Mouse (Mus musculus) naive thymus-derived CD4-positive, alpha-beta T cell, adult 2 months (primary cell): Measurements from ENCODE around the gene Tgds.
"Not testable (repeated sequence)": the region's sequence is repeated elsewhere in the genome, so short reads cannot be mapped to it uniquely, and the experiment has no call there.

ENCODE experiments used
- DNase-seq: peaks from one replicate; pipeline ENCODE4 v3.0.0-alpha.2; 2011; ENCODE audit warnings: low read depth

Gene Tgds

DNA sequence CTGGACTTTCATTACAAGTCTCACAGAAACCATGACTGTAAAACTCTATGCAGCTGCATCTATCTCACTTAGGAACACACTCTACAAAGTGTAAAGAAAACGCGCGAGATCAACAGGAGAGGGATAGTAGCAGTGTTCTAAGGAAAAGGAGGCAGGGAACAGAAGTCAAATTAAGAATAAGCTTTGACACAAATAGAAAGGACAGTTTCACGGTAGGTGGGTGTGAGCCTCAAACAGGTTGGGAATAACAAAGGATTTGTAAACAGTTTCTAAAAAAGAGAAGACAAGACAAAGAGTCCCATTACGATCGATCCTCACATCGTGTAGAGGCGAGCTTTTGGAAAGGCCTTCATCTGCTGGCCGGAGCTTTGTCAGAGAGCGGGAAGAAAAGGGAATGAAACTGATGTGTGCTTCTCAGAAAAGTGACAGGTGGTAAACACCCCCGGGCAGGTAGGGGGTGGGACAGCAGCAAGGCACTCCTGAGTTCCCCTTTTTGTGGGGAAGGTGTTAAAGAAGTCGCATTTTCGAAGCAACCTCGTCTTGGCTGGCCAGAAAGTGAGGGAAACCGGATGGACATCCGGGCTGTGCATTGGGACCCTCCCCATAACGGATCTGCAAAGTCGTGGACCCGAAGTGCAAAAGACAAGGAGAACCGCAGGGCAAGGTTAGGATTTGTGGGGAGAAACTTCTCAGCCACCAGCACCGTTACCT lies 469 bp downstream of the Tgds start:
- DNase-seq = peak; percentile 10

- no peak for DNase-seq
Measured at GRCm38 (mm10) chr14:118131472-118131871, 1.1 kb downstream of the Tgds start.

DNA sequence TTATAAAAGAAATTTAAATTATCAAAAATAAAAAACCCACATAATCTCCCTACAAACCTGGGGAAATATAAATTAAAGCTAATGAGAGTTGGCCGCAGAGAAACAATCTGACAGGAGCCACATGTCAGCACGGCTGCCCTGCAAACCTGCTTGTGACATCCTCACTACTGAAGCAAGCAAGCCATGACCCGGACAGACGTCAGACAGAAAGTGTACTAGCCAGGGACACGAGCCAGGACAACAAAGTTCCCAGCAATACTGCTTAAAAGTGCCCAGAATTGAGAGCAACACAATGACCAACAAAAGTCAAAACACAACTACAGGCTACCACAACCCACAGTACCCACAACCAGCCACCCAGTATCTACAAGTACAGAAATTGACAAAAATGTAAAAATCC lies 6.3 kb downstream of the Tgds start:
- no peak for DNase-seq

DNA sequence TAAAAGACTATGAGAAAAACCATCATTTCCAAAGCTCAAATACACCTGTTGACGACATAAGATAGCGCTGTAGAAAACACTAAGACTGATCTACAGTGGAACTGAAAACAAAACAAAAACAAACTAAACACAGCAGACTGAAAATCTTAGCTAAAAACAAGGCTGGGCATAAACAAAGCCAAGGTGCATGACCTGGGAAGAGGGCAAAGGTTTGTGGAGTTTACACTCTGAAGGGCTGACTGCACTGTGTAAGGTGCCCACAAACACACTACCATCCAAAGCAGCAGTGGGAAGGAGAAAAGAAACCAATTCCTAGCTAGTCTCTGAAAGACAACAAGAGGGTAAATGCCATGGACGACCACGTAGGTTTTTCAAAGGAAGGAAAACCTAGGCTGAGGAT lies 7.8 kb downstream of the Tgds start:
- DNase-seq = no peak

DNA sequence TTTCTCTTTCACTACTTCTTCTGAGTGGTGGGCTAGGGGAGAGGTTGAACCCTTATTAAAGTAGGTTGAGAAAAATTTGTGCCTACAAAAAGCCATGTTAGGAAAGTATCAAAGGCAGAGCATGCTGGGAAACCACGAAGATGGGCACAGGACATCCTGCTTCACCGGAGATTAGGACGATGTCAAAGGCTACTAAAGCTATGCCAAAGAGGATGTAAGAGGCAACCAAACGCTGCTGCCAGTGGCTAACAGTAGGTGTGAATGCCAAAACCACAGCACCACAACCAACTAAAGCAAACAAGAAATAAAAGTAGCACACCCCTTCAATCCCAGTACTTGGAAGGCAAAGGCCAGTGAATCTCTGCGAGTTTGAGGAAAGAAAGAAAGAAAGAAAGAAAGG lies 8.4 kb downstream of the Tgds start:
- DNase-seq = no peak

DNA sequence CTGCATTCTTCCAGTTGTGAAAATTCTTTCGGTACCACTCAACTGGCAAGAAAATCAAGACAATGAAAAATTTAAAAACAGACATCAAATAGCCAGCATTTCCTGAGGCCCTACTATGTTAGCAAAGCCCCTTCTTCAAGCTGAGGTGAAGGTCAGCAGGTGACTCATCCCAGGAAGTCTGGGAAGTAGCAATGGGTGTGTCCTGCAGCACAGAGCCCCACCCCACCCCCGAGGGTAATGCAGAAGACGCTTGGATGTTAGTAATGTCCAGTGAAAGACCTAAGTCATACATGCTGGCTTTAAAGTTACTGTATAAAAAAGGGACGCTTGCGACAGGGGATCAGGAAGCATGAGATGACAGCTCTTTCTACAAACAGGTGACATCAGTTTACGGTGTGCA lies 19.4 kb downstream of the Tgds start:
- no peak for DNase-seq

GRCm38 (mm10) chr14:118107479-118107878 lies 25.1 kb downstream of the Tgds start:
- not testable (repeated sequence) for DNase-seq

- DNase-seq = no peak
Measured at GRCm38 (mm10) chr14:118101227-118101990, 31.1 kb downstream of the Tgds start.

- DNase-seq = no peak
Measured at GRCm38 (mm10) chr14:118098265-118098664, 34.3 kb downstream of the Tgds start.

DNA sequence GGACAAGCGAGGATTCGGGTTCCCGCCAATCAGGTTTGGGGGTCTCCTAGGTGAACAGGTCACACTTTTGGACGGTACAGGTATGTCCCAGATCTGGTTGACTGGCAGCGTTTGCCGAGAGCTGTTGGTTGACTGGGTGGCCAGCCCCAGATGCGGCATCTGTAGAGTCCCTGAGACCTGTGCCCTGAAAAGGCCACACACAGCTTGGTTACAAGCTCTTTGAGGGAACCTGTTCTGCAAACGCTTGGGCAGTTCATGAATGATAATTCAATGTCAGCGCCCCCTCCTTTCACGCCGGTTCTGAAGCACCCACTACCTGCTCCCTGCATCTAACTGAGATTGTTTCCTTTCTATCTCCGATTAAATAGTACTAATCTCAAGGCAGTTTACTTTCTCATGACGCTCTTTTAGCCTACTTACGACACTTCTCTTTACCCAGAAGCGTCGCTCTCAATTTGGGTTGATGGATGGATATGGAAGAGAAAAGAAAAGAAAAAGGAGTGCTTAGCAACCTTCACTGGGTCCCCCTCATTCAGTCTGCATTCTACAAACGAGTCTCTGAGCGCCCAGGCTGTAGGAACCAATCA lies 42.7 kb downstream of the Tgds start:
- peak; percentile 71 for DNase-seq

DNA sequence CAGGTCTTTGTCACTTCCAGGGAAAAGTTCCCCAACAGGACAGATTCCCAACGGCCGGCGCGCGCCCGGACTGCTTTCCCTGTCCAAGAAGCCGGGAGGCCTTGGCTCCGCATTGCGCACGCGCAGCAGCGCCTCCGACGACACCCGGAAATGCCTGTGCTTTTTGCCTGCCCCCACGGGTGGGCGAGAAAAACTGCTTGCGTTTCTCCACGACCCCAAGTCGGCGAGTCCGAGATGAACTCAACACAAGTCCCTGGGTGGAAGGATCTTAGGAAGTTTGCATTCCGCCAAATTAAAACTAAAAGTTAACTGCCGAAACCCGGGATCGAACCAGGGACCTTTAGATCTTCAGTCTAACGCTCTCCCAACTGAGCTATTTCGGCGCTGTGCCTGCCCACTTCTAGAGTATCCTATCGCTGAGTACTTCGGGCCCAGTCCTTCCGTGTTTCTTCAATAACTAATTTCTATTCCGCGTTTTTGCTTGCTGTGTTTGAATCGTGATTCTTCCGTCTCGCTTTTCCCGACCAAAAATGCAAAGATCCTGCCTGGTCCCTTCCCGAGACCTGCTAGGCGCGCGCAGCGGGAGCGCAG lies 43.2 kb downstream of the Tgds start:
- DNase-seq = peak; percentile 94

- DNase-seq = no peak
Measured at GRCm38 (mm10) chr14:118088437-118089207, 43.9 kb downstream of the Tgds start.

DNA sequence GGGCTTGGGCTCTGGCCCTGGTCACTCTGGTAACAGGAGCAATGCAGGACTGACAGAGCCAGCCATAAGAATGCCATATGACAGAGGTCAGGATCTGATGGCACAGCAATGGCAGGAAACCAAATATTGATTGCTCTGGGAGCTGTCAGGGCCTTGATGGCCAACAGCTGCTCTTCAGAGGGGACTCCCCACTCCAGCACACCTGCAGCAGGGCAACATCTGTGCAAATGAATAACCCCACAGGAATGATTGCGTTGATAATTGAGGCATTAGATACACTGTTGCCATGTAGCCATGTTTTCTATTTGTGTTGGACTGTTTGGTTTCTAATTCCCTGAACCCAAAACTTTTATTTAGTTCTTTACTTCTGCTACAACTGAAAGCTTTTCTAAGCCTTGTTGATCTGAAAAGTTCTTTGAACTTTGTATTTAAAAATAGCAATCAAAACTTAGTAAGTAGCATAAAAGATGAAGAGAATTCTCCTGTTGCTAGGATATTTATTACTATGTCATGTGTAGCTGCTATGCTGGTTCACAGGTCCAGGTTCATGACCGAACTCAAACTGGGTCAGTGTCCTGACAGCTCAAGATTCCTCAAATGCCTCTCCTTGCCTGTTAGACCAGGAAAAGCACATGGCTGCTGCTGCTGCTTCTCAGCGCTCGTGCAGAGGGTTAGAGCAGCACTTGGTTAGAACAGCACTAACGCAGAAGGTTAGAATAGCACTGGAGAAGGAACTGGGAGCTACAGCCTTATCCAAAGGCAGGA lies 46.1 kb downstream of the Tgds start:
- DNase-seq = no peak

DNA sequence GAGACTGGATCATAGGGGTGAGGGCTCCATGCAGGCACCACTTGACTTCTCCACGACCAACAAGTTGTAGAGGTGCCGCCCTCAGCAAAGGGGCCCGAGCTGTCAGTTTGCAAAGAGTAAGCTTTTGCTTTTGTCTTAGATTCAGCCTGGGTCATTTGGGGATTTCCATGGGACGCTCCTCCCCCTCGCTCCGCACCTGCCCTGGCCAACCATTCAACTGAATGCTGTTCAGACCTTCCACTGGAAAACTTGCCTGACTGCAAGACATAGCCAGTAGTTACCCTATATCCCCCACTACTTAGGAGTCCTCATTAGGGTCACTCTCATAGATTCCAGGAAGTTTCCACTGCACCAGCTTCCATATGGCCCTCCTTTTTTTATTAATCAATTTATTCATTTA lies 48.7 kb downstream of the Tgds start:
- DNase-seq = no peak

DNA sequence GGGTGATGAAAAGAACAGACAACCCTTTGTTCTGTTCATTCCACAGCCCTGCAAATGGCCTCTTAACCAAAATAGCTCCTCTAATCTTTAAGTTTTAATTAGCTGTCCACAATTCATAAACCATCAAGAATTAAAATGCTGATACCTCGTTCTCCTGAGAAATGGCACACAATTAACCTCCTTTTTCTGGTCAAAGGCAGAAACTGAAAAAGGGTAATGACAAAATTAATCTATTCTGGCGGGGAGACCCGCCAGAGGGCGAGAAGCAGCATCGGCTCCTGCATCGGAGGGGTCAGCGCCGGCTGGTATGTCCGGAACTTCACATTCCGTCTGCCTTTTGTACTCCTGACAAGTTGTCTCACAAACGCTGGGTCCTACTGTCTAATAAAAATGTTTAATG lies 51.9 kb downstream of the Tgds start:
- DNase-seq = no peak

DNA sequence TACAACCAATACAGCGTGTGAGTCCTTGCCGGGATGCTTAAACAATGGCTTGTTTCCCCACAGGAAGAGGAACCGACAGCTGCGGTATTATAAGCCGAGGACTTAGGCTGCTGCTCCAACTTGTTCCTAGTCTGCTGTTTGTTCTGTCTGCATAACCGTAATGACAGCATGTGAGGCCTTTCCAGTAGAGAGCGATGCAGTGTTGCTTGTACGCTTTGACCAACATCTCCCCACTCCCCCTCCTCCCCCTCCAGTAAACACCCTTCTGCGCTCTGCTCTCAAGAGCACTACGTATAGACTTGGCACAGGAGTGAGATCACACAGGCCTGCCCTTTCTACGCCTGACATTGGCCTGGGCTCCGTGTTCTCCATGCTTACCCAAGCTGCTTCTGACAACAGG lies 62.5 kb downstream of the Tgds start:
- no peak for DNase-seq

GRCm38 (mm10) chr14:118069439-118070079 lies 63.0 kb downstream of the Tgds start:
- DNase-seq = no peak
